Mouse (Mus musculus) midbrain, embryonic 10.5 days (tissue): ENCODE measurements around the gene Sema4b. TPM values are rescaled to one million over a fixed set of nuclear protein-coding genes. Genes with fewer than 3 reads are reported as not detected.

Source experiments
- DNase-seq: peaks from one replicate; pipeline ENCODE4 v3.0.0-alpha.2; 2017; ENCODE audit warnings: low spot score
- H3K27ac ChIP-seq: fragments of 300-500 bp; sonication (generic); replicated peaks from 2 replicates; pipeline ENCODE4 v1.5.1; 2016; ENCODE audit warnings: mild to moderate bottlenecking
- H3K27me3 ChIP-seq: fragments of 300-500 bp; sonication (generic); 2 replicates; pipeline ENCODE4 v1.6.1; 2016; ENCODE audit warnings: low read depth, mild to moderate bottlenecking; ENCODE audit not compliant: poor library complexity, severe bottlenecking
- H3K36me3 ChIP-seq: fragments of 300-500 bp; sonication (generic); 2 replicates; pipeline ENCODE4 v1.6.1; 2016; ENCODE audit warnings: mild to moderate bottlenecking, moderate library complexity
- H3K4me1 ChIP-seq: fragments of 300-500 bp; sonication (generic); 2 replicates; pipeline ENCODE4 v1.6.1; 2016
- H3K4me3 ChIP-seq: fragments of 300-500 bp; sonication (generic); 2 replicates; pipeline ENCODE4 v1.5.1; 2016; ENCODE audit warnings: mild to moderate bottlenecking, moderate library complexity
- H3K9me3 ChIP-seq: fragments of 300-500 bp; sonication (generic); replicated peaks from 2 replicates; pipeline ENCODE4 v1.6.1; 2016; ENCODE audit warnings: mild to moderate bottlenecking
- WGBS: fragments of 180-500 bp; shearing (Covaris S2); methylation state at CpG from one replicate; pipeline ENCODE4 v1.1.7; 2016; 5-methylcytosine and 5-hydroxymethylcytosine counted together
- polyA plus RNA-seq: library from polyadenylated mRNA; unstranded; fragments of >200 nt; fragmentation: Nextera tagmentation; extraction: Ambion mirVana; gene quantifications from 2 replicates; pipeline ENCODE4 v1.2.1, GENCODE M21; 2016

Sema4b gene
- polyA plus RNA-seq, 1 experiment from 2014 or later: 12.6 TPM

DNA sequence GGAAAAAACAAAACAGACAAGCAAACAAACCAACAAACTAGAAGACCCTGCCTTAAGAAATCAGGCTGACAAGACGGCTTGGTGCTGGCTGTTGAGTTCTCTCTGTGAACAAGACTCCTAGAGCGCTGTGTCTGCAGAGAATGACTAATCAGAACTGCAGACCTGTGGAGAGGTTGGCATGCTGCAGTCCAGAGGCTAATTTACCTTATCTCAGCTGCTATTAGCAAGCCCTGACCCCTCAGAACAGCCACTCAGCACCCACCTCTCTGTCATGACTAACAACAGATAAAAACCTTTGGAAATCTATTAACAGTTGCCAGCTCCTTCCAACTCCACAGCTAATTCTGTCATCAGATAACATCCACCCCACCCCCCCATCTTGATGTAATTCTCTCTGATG lies 5.6 kb upstream of the Sema4b start:
- H3K9me3 ChIP-seq: no peaks in the 10 kb centered on the region
- H3K36me3 ChIP-seq: no peaks in the 10 kb centered on the region
- no peak overlapping the region for H3K27ac ChIP-seq
- 88% methylated on average over 2 of the region's 2 CpGs for WGBS
- H3K4me3 ChIP-seq: no peak overlapping the region
- DNase-seq: no peak
- 0 out of 2 replicates have a peak, but pooled peaks cover 11% of the 10 kb centered on the region for H3K27me3 ChIP-seq
- peaks cover 13% of the 10 kb centered on the region for H3K4me1 ChIP-seq

DNA sequence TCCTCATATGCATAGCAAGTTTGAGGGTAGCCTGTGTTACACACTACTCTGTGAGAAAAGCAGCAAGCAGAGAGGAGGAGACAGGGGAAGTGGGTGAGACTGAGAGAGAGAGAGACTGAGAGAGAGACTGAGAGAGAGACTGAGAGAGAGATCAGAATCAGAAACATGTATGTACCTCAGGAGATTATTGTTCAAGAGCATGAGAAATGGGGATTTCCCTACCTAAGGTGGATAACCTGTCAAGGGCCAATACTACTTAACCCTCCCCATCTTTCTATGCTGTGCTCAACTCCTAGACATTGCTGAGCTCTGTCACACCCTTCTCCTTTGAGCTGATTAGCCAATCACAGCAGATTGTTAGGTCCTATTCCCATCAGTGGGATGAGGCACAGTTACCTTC lies 4.5 kb upstream of the Sema4b start:
- Histone ChIP-seq H3K9me3 (no peaks in the 10 kb centered on the region), H3K36me3 (no peaks in the 10 kb centered on the region), H3K4me1 (peaks cover 24% of the 10 kb centered on the region), H3K27ac (no peak overlapping the region), H3K4me3 (no peak overlapping the region), H3K27me3 (0 out of 2 replicates have a peak, but pooled peaks cover 11% of the 10 kb centered on the region)
- DNase-seq: no peak

DNA sequence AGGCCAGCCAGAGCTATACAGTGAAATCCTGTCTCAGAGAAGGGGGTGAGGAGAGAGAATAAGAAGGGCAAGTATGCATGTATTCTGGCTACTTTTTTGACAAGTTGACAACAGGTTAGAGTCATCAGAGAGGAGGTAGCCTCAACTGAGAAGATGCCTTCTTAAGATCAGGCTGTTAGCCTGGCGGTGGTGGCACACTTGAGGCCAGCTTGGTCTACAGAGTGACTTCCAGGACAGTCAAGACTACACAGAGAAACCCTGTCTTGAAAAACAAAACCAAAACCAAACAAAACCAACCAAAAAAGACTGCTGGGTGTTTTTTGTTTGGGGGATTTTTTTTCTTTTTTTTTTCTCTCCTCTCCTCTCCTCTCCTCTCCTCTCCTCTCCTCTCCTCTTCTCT lies 3.2 kb upstream of the Sema4b start:
- no peak for DNase-seq
- Histone ChIP-seq H3K27ac (no peak overlapping the region), H3K36me3 (no peaks in the 10 kb centered on the region), H3K9me3 (no peaks in the 10 kb centered on the region), H3K27me3 (peaks cover 16% of the 10 kb centered on the region; the same call in 1 of the 2 replicates), H3K4me3 (no peak overlapping the region), H3K4me1 (peaks cover 37% of the 10 kb centered on the region)
- WGBS: 86% methylated on average over 1 of the region's 1 CpGs

DNA sequence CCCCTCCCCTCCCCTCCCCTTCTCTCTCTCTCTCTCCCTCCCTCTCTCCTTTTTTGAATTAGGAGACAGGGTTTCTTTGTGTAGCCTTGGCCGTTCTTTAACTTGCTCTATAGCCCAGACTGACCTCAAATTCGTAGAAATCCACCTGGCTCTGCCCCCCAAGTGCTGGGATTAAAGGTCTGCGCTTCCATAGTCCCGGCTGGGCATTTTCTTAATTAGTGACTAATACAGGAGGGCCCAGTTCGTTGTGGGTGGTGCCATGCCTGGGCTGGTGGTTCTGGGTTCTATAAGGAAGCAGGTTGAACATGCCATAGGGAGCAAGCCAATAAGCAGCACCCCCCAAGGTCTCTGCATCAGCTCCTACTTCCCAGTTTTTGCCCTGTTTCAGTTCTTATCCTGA lies 2.7 kb upstream of the Sema4b start:
- H3K4me1 ChIP-seq: peaks cover 42% of the 10 kb centered on the region
- no peak for DNase-seq
- peak overlapping the region; percentile 47 for H3K27ac ChIP-seq
- no peaks in the 10 kb centered on the region for H3K36me3 ChIP-seq
- H3K4me3 ChIP-seq: no peak overlapping the region
- H3K9me3 ChIP-seq: no peaks in the 10 kb centered on the region
- WGBS: 54% methylated on average over 5 of the region's 5 CpGs
- peaks cover 21% of the 10 kb centered on the region; the same call in 1 of the 2 replicates for H3K27me3 ChIP-seq

DNA sequence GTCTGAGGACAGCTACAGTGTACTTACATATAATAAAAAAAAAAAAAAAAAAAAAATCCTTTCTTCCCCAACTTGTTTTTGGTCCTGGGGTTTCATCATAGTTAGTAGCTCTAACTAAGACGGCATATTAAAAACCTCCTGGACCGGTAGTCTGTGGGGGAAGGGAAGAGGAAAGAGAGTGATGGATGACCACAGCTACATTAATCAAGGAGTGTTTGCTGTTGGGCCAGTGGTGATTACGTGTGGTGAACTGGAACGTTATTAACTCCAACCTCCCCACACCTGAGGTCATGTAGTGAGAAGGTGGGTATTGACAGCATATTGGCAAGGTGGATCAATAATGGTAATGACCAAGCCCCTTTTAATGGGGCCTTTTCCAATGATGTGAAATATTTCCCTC lies 2.1 kb upstream of the Sema4b start:
- Histone ChIP-seq H3K4me1 (peaks cover 48% of the 10 kb centered on the region), H3K9me3 (no peaks in the 10 kb centered on the region), H3K27me3 (peaks cover 25% of the 10 kb centered on the region; the same call in 1 of the 2 replicates), H3K27ac (peak overlapping the region; percentile 96), H3K36me3 (no peaks in the 10 kb centered on the region), H3K4me3 (no peak overlapping the region)
- no peak for DNase-seq
- WGBS: 81% methylated on average over 4 of the region's 4 CpGs

DNA sequence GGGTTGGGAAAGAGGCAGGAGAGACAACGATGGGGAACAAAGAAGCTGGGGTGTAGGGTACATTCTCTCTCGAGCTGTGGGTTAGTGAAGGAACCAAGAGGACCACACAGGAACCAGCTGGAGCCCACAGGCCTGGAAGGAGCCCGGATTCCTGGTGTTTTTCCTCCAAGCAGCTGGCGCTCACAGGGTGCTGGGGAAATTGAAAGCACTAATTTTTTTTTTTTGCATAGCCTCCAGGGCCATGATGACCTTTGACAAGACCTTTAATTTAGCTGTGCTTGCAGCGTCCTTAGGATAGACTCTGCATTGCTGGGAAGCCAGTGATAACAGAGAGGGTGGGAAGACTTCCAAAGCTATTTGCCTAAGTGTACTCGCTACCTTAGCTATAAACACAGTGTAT lies 1.7 kb upstream of the Sema4b start:
- 74% methylated on average over 6 of the region's 6 CpGs for WGBS
- DNase-seq: no peak
- H3K4me1 ChIP-seq: peaks cover 50% of the 10 kb centered on the region
- H3K9me3 ChIP-seq: no peaks in the 10 kb centered on the region
- peak overlapping the region; percentile 96 for H3K27ac ChIP-seq
- H3K36me3 ChIP-seq: no peaks in the 10 kb centered on the region
- H3K27me3 ChIP-seq: peaks cover 25% of the 10 kb centered on the region; the same call in 1 of the 2 replicates
- no peak overlapping the region for H3K4me3 ChIP-seq

DNA sequence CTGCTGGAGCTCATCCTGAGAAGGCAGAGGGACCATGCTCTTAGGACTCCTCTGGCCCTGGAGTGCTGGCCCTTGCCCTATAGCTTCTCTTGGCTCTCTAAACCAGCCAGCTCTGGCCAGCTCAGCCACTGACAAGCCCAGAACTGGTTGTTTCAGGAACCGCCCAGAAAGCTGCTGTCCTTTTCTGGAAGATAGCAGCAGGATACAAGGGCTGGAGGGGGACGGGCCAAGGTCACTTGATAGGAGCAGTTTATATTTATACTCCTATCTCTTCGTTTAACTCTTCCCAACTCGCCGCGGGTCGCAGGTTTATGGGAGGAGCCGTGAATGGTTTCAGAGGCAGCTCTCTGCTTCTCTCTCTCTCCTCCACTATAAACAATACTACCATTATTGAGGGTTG lies 620 bp upstream of the Sema4b start:
- H3K27ac ChIP-seq: peak overlapping the region; percentile 96
- no peaks in the 10 kb centered on the region for H3K36me3 ChIP-seq
- H3K4me3 ChIP-seq: peak overlapping the region; percentile 61
- H3K9me3 ChIP-seq: no peaks in the 10 kb centered on the region
- H3K4me1 ChIP-seq: peaks cover 57% of the 10 kb centered on the region
- peaks cover 26% of the 10 kb centered on the region for H3K27me3 ChIP-seq
- no peak for DNase-seq
- WGBS: 13% methylated on average over 8 of the region's 8 CpGs

DNA sequence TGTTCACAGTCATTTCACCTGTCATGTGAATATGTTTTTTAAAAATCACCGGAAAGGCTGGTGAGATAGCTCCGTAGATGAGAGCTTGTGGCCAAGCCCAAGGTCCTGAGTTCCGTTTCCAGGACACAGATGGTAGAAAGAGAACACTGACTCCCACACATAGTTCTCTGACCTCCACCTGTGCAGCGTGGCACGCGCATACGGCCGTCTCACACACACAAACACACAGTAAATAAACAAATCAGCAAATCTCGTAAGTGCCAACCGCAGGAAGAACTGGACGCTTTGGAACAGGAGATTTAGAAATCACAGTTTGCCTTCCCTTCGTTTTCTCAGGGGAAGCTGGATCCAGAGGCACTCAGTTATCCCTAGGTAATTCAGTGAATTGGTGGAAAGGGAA lies 860 bp downstream of the Sema4b start:
- peak overlapping the region; percentile 96 for H3K27ac ChIP-seq
- WGBS: 40% methylated on average over 12 of the region's 12 CpGs
- no peaks in the 10 kb centered on the region for H3K9me3 ChIP-seq
- no peak for DNase-seq
- H3K27me3 ChIP-seq: peaks cover 33% of the 10 kb centered on the region
- H3K4me3 ChIP-seq: peak overlapping the region; percentile 61
- H3K36me3 ChIP-seq: no peaks in the 10 kb centered on the region
- H3K4me1 ChIP-seq: peaks cover 72% of the 10 kb centered on the region

DNA sequence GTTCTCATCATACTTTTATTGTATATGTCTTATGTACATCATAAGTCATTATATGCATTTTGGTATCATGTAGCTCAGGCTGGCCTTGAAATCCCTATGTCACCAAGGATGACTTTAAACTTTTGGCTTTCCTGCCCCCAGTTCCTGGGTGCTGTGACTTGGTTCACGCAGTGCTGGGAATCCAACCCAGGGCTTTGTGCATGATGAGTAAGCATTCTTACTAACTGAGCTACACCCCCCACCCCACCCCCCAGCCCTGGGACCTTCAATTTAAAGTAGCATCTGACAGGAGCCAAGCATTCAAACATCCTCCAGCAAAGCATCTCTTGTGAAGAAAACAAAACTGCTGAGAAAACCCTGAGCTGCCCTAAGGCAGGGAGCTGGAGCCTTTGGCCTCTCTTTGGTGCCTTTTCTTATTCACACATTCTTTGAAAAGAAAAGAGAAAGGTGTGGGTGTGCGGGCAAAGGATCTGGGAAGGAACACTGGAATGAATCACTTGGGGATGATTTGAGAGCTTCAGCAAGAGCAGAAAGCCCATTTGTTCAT lies 2.0 kb downstream of the Sema4b start:
- Histone ChIP-seq H3K27me3 (peaks cover 33% of the 10 kb centered on the region), H3K4me3 (no peak overlapping the region), H3K4me1 (peaks cover 79% of the 10 kb centered on the region), H3K9me3 (no peaks in the 10 kb centered on the region), H3K27ac (peak overlapping the region; percentile 96), H3K36me3 (no peaks in the 10 kb centered on the region)
- DNase-seq: no peak
- 70% methylated on average over 2 of the region's 2 CpGs for WGBS

DNA sequence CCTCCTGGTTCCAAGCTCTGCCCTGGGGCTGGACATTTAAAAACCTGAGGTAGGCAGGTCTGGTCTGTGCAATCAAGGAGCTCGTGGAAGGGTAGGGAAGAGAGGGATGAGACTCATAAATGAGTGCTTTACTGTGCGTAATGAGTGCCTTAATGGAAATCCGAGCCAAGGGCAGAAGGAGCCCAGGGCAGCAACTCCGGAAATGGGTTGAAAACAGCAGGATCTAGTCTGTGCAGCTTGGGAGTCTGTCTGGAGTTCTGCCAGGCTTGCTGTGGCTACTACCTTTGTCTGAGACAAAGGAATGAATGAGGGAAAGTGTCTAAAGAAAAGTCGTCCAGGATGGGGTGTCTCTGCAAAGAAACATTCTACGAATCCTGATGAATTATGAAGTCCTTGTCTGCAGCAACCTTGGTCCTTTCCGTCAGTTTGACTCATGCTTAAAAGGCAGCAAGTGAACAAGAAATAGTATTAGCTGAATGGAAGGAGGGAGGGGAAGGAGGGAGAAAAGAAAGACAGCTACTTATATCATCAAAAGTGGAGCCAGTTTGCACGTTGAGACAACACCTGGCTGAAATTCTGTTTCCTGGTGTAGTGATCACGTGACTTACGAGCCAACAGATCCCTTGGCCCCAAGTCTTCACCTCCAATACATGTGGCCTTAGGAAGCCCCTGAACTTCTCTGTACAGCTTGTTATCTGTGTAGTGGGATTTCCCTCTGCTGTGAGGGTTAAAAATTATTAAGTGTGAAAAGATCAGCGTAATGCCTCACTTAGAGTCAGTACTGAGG lies 2.7 kb downstream of the Sema4b start:
- peaks cover 86% of the 10 kb centered on the region for H3K4me1 ChIP-seq
- WGBS: 65% methylated on average over 11 of the region's 11 CpGs

DNA sequence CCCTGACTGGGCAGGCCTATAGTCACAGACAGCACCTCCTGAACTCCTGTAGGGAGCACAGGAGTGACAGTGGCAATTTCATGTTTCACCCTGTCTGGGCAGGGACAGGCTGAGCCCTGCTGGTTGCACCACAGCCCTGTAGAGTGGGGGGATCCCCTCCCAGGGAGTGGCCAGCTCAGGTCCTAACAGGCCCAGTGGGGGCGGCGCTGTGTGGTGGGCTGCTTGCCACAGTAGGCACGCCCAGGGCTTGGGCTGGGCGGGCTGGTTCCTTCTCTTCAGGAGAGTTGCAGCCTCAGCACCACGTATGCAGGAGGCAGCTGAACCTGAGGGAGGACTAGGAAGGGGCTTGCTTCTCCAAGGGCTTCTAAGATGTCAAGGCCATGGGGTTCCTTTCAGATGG lies 4.8 kb downstream of the Sema4b start:
- H3K36me3 ChIP-seq: no peaks in the 10 kb centered on the region
- H3K4me3 ChIP-seq: peak overlapping the region; percentile 16; the same call in 1 of the 2 replicates
- H3K27me3 ChIP-seq: peaks cover 21% of the 10 kb centered on the region
- H3K9me3 ChIP-seq: no peaks in the 10 kb centered on the region
- H3K27ac ChIP-seq: peak overlapping the region; percentile 77
- DNase-seq: no peak
- 23% methylated on average over 5 of the region's 5 CpGs for WGBS
- H3K4me1 ChIP-seq: peaks cover 77% of the 10 kb centered on the region

More for the DNA sequence above, 2.7 kb downstream of the Sema4b start:
- Histone ChIP-seq H3K36me3 (no peaks in the 10 kb centered on the region), H3K27ac (peak overlapping the region; percentile 96), H3K27me3 (peaks cover 33% of the 10 kb centered on the region), H3K4me3 (no peak overlapping the region), H3K9me3 (no peaks in the 10 kb centered on the region)
- no peak for DNase-seq

DNA sequence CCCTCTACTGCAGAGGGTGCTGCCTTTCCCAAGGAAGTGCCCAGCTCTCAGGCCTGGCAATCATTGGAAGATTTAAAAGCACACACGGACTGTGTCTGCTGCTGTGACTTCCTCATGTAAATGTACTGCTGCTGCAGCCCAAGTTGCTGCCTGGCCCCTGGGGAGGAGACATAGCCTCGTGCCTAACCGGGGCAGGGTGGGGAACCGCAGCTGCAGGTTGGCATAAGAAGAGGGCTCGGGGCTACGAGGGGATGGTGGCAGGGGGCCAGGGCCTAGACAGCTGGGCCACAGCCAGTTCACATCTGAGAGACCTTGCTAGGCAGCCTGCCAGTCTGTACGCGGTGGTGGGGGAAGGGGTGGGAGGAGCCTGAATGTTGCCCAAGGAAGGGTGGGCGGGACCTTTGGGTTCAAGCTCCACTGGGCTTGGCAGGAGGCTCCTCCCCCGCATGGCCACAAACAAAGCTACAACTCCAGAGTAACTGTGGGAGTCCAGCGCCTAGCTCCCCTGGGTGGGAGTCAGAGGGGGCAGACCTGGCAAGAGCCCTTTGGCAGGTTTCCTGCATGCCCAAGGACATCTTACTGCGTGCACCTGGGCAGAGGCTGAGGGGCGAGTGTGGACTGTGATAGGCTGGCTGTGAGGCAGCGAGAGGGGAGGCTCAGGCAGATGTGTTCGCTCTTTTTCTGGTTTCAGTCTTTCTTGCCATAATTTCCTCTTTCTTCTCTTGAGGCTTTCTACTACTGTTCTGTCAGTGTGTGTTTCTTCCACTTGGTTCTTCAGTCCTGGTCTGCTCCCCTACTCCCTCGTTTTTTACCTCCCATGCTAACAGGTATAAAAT lies 5.8 kb downstream of the Sema4b start:
- Histone ChIP-seq H3K9me3 (no peaks in the 10 kb centered on the region), H3K4me3 (peak overlapping the region; percentile 46), H3K27ac (peak overlapping the region; percentile 77), H3K4me1 (peaks cover 72% of the 10 kb centered on the region), H3K27me3 (peaks cover 21% of the 10 kb centered on the region), H3K36me3 (no peaks in the 10 kb centered on the region)
- peak; percentile 85 for DNase-seq
- 7% methylated on average over 16 of the region's 16 CpGs for WGBS
